Mouse (Mus musculus) testis, adult 2 months (tissue): ENCODE data around the gene Slit3. TPM values are rescaled to one million over a fixed set of nuclear protein-coding genes. Genes with fewer than 3 reads are reported as not detected.

Experiments used
- H3K27ac ChIP-seq: fragments of 200-500 bp; 2 replicates; pipeline ENCODE4 v1.5.1; 2012; ENCODE audit warnings: low read depth, low read length; ENCODE audit not compliant: control insufficient read depth, insufficient read depth
- H3K27me3 ChIP-seq: fragments of 200-500 bp; 2 replicates; pipeline ENCODE4 v1.6.1; 2012; ENCODE audit warnings: mild to moderate bottlenecking, low read length, moderate library complexity; ENCODE audit not compliant: control insufficient read depth, insufficient read depth
- H3K36me3 ChIP-seq: fragments of 200-500 bp; 2 replicates; pipeline ENCODE4 v1.6.1; 2012; ENCODE audit warnings: mild to moderate bottlenecking, low read length; ENCODE audit not compliant: control insufficient read depth, insufficient read depth
- H3K4me1 ChIP-seq: fragments of 200-500 bp; 2 replicates; pipeline ENCODE4 v1.6.1; 2012; ENCODE audit warnings: low read length; ENCODE audit not compliant: control insufficient read depth, insufficient read depth
- H3K4me3 ChIP-seq: fragments of 200-500 bp; 2 replicates; pipeline ENCODE4 v1.5.1; 2012; ENCODE audit warnings: low read depth, mild to moderate bottlenecking, low read length, moderate library complexity, mixed read lengths; ENCODE audit not compliant: control insufficient read depth
- CTCF ChIP-seq: fragments of 200-500 bp; IDR thresholded peaks from 2 replicates; pipeline ENCODE4 v1.5.1; 2012; ENCODE audit warnings: low read depth, mild to moderate bottlenecking, inconsistent platforms, low read length, moderate library complexity; ENCODE audit not compliant: control insufficient read depth, insufficient read depth, insufficient replicate concordance
- POLR2A ChIP-seq: fragments of 200-500 bp; IDR thresholded peaks from 2 replicates; pipeline ENCODE4 v1.6.1; 2012; ENCODE audit warnings: low read depth, mild to moderate bottlenecking, inconsistent platforms, low read length, moderate library complexity; ENCODE audit not compliant: control insufficient read depth
- polyA plus RNA-seq: library from polyadenylated mRNA; depleted of rRNA; stranded (reverse); fragments of >200 nt; gene quantifications from 2 replicates; pipeline ENCODE4 v1.2.3, GENCODE M21; 2012

The Slit3 gene
- polyA plus RNA-seq, 1 experiment, result 8.4 TPM

GRCm38 (mm10) chr11:35331476-35331875, 210.5 kb downstream of the Slit3 start:
- Histone ChIP-seq H3K36me3 (no peaks in the 10 kb centered on the region), H3K4me1 (no peaks in the 10 kb centered on the region), H3K27ac (no peak overlapping the region), H3K27me3 (no peaks in the 10 kb centered on the region), H3K4me3 (no peak overlapping the region)
- TF ChIP-seq CTCF (no peak), POLR2A (no peak)

GRCm38 (mm10) chr11:35336558-35336957, 215.5 kb downstream of the Slit3 start:
- Histone ChIP-seq H3K4me3 (no peak overlapping the region), H3K27me3 (no peaks in the 10 kb centered on the region), H3K27ac (no peak overlapping the region), H3K4me1 (no peaks in the 10 kb centered on the region), H3K36me3 (no peaks in the 10 kb centered on the region)
- TF ChIP-seq CTCF (no peak), POLR2A (no peak)

DNA sequence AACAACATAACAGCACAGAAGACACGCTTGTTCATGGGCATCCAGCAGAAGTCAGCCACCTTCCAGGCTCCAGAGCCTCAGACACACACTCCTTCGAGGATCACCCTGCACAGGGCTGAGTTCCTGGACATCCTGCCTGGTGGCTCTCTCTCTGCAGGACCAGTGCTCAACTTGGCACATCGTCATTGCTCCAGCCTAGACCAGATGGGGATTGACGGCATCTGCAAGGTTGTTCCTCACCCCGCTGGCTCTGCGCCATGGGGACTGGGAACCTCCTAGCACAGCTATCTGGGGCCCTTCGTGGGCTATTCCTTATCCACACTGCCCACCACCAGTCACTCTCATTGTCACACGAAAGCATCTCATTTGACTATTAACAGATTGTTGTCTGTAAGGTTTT, 216.5 kb downstream of the Slit3 start:
- Histone ChIP-seq H3K36me3 (no peaks in the 10 kb centered on the region), H3K4me1 (no peaks in the 10 kb centered on the region), H3K4me3 (no peak overlapping the region), H3K27ac (no peak overlapping the region), H3K27me3 (no peaks in the 10 kb centered on the region)
- TF ChIP-seq CTCF (no peak), POLR2A (no peak)

GRCm38 (mm10) chr11:35337927-35338819, 217.1 kb downstream of the Slit3 start:
- Histone ChIP-seq H3K4me3 (no peak overlapping the region), H3K36me3 (no peaks in the 10 kb centered on the region), H3K27me3 (no peaks in the 10 kb centered on the region), H3K4me1 (no peaks in the 10 kb centered on the region), H3K27ac (no peak overlapping the region)
- TF ChIP-seq POLR2A (no peak), CTCF (no peak)

GRCm38 (mm10) chr11:35340752-35341151, 219.7 kb downstream of the Slit3 start:
- H3K27ac ChIP-seq, result no peak overlapping the region
- H3K36me3 ChIP-seq, result no peaks in the 10 kb centered on the region
- H3K4me1 ChIP-seq, result no peaks in the 10 kb centered on the region
- no peak overlapping the region for H3K4me3 ChIP-seq
- TF ChIP-seq CTCF, result no peak
- no peak for TF ChIP-seq POLR2A
- no peaks in the 10 kb centered on the region for H3K27me3 ChIP-seq

DNA sequence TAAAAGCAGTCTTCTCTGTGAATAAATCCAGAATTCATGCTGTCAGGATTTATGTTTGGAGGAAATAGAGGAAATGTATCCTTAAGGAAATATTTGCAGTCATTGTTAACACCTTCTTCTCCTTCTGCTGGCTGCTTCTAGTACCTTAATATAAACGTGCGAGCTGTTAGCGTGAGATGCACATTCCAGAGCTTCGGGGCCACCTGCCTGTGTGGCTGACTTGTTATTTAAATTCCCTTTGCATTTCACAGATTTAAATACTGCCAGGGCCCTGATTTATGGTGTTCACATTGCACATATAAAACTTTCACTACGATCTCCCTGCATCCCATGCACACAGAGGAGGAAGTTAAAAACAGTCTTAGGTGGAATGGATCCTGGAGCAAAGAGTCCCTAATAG, 221.5 kb downstream of the Slit3 start:
- H3K4me3 ChIP-seq, result no peak overlapping the region
- H3K36me3 ChIP-seq, result no peaks in the 10 kb centered on the region
- H3K27ac ChIP-seq, result no peak overlapping the region
- no peaks in the 10 kb centered on the region for H3K27me3 ChIP-seq
- no peaks in the 10 kb centered on the region for H3K4me1 ChIP-seq
- no peak for TF ChIP-seq POLR2A
- TF ChIP-seq CTCF, result no peak

GRCm38 (mm10) chr11:35345696-35346480, 224.9 kb downstream of the Slit3 start:
- no peaks in the 10 kb centered on the region for H3K27me3 ChIP-seq
- H3K27ac ChIP-seq, result no peak overlapping the region
- no peaks in the 10 kb centered on the region for H3K4me1 ChIP-seq
- no peak overlapping the region for H3K4me3 ChIP-seq
- H3K36me3 ChIP-seq, result no peaks in the 10 kb centered on the region
- no peak for TF ChIP-seq CTCF
- no peak for TF ChIP-seq POLR2A
